Mouse (Mus musculus) liver, adult 2 months (tissue): Measurements from ENCODE around the gene Atg16l1. TPM values are rescaled to one million over a fixed set of nuclear protein-coding genes. Genes with fewer than 3 reads are reported as not detected.

Experiments used
- DNase-seq: peaks from one replicate; pipeline ENCODE4 v3.0.0-alpha.2; 2011; ENCODE audit warnings: low read depth, low spot score; ENCODE audit errors: extremely low read depth
- H3K27ac ChIP-seq: fragments of 200-500 bp; replicated peaks from 2 replicates; pipeline ENCODE4 v1.5.1; 2012; ENCODE audit warnings: low read depth, mild to moderate bottlenecking, control low read depth, inconsistent platforms, low read length; ENCODE audit not compliant: insufficient read depth
- H3K27me3 ChIP-seq: fragments of 200-500 bp; 2 replicates; pipeline ENCODE4 v1.6.1; 2012; ENCODE audit warnings: mild to moderate bottlenecking, moderate library complexity, low read length, inconsistent platforms; ENCODE audit not compliant: control insufficient read depth, insufficient read depth
- H3K36me3 ChIP-seq: fragments of 200-500 bp; 2 replicates; pipeline ENCODE4 v1.6.1; 2012; ENCODE audit warnings: low read length, inconsistent platforms; ENCODE audit not compliant: control insufficient read depth, insufficient read depth
- H3K4me1 ChIP-seq: fragments of 200-500 bp; 2 replicates; pipeline ENCODE4 v1.6.1; 2011; ENCODE audit warnings: low read length; ENCODE audit not compliant: control insufficient read depth, insufficient read depth
- H3K4me3 ChIP-seq: fragments of 200-500 bp; 2 replicates; pipeline ENCODE4 v1.5.1; 2011; ENCODE audit warnings: low read depth, mild to moderate bottlenecking, control low read depth, low read length, moderate library complexity; ENCODE audit not compliant: insufficient read depth
- H3K79me2 ChIP-seq: fragments of 200-500 bp; 2 replicates; pipeline ENCODE4 v1.6.1; 2012; ENCODE audit warnings: inconsistent platforms, mild to moderate bottlenecking, low read length, moderate library complexity; ENCODE audit not compliant: control insufficient read depth, insufficient read depth
- H3K9ac ChIP-seq: fragments of 200-500 bp; 2 replicates; pipeline ENCODE4 v1.6.1; 2012; ENCODE audit warnings: low read depth, mild to moderate bottlenecking, control low read depth, inconsistent platforms, low read length
- CTCF ChIP-seq: fragments of 200-500 bp; IDR thresholded peaks from 2 replicates; pipeline ENCODE4 v1.5.1; 2011; ENCODE audit warnings: low read depth, low read length, control low read depth
- POLR2A ChIP-seq: fragments of 200-500 bp; IDR thresholded peaks from 2 replicates; pipeline ENCODE4 v1.6.1; 2011; ENCODE audit warnings: low read length, control low read depth; ENCODE audit not compliant: insufficient read depth; ENCODE audit errors: extremely low read depth
- WGBS: fragments of 180-500 bp; shearing (Covaris S2); methylation state at CpG from one replicate; pipeline ENCODE4 v1.1.7; 2018; 5-methylcytosine and 5-hydroxymethylcytosine counted together
- polyA plus RNA-seq: library from polyadenylated mRNA; depleted of rRNA; stranded (reverse); fragments of >200 nt; gene quantifications from 2 replicates; pipeline ENCODE4 v1.2.3, GENCODE M21; 2012; rRNA removed
- total RNA-seq: library from RNA; depleted of rRNA; stranded (reverse); fragments of >200 nt; gene quantifications from 2 replicates; pipeline ENCODE4 v1.2.3, GENCODE M21; 2014; rRNA removed

Atg16l1 gene
- total and polyA plus RNA-seq, 2 experiments, result 23.1 to 30.5 TPM

DNA sequence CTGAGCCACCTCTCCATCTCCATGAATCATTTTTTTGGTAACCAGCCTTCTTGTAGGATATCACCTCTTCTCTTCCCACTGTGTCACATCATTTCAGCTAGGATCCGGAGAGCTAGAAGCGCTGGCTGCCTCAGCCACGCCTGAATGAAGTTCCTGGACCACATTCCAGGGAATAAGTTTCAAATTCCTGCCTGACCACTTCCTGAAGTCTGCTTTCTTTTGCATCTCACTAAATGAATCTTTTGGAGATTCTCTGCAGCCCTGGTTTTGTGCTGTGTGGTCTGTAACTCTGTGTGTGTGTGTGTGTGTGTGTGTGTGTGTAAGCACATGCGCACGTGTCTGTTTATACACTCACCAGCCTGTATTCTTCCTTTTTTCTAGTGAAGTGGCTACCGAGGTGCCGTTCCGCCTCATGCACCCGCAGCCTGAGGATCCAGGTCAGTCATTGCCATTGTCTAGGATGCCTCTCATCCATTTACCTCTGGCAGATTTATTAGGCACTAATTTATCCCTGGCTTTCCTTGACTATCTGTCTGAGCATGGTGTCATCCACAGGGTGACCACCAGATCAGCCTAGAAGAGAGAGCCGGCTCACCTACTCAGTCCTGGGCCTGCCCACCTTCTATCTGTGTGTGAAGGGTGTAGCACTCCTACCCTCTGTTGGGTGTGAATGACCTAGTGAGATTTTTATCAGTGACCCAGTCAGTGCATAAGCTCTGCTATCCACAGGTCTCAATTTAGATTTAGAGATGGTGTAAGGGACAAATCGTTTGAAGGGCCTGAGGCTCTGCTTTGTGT is 84.9 kb downstream of the Atg16l1 start:
- Histone ChIP-seq H3K4me3 (no peak overlapping the region), H3K79me2 (no peaks in the 10 kb centered on the region), H3K27me3 (no peaks in the 10 kb centered on the region), H3K4me1 (no peaks in the 10 kb centered on the region), H3K27ac (no peak overlapping the region), H3K9ac (no peak overlapping the region), H3K36me3 (no peaks in the 10 kb centered on the region)
- TF ChIP-seq CTCF, result no peak
- no peak for TF ChIP-seq POLR2A
- DNase-seq, result no peak
- WGBS, result 86% methylated on average over 11 of the region's 11 CpGs

Other genes starting within 250 kb of the Atg16l1 start
- 2.6 and 3.0 TPM in 2 replicates for gene Neu2, start 246.0 kb upstream of the Atg16l1 start, total RNA-seq
- gene Neu2, start 246.0 kb upstream of the Atg16l1 start, polyA plus RNA-seq, result 3.1 and 3.4 TPM in 2 replicates
- 28.3 and 29.7 TPM in 2 replicates for gene Ngef, start 182.0 kb upstream of the Atg16l1 start, total RNA-seq
- 21.5 and 25.1 TPM in 2 replicates for gene Ngef, start 182.0 kb upstream of the Atg16l1 start, polyA plus RNA-seq
- gene Inpp5d, start 135.6 kb upstream of the Atg16l1 start, total RNA-seq, result 7.6 and 14.4 TPM in 2 replicates
- gene Inpp5d, start 135.6 kb upstream of the Atg16l1 start, polyA plus RNA-seq, result 3.7 and 4.3 TPM in 2 replicates
- gene Sag, start 47.8 kb downstream of the Atg16l1 start, total RNA-seq, result 0.09 and 0.27 TPM in 2 replicates
- 0.15 TPM in 1 of 2 replicates, not detected in the other for gene Sag, start 47.8 kb downstream of the Atg16l1 start, polyA plus RNA-seq
- 12.4 and 14.8 TPM in 2 replicates for gene Dgkd, start 97.4 kb downstream of the Atg16l1 start, total RNA-seq
- gene Dgkd, start 97.4 kb downstream of the Atg16l1 start, polyA plus RNA-seq, result 7.1 and 9.6 TPM in 2 replicates